Mouse (Mus musculus) megakaryocyte, embryonic 14.5 days (primary cell): ENCODE data around the gene Kdelc2.

Experiments used
- FLI1 ChIP-seq: IDR thresholded peaks from 2 replicates; pipeline ENCODE4 v1.6.1; 2012; ENCODE audit warnings: low read length, inconsistent platforms, mixed read lengths
- GATA1 ChIP-seq: IDR thresholded peaks from 3 replicates; pipeline ENCODE4 v1.6.1; 2012; ENCODE audit warnings: mixed read lengths, low read length, inconsistent platforms, borderline replicate concordance

DNA sequence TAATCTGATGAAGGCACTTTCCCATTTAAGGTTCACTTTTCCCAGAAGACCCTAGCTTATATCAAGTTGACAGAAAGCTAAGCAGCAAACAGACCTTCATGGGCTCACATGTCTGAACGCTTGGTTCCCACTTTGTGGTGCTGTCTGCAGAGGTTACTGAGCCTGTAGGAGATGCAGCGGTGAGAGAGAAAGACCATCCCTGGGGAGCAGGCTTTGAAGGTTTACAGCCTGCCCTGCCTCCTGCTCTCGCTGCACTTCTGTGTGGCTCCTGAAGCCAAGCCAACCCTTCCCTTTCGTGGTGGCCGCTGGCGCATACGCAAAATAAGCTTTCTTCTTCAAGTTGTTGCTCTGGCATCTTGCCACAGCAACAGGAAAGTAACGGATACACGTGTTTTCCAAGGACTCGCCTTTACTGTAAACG is 18.5 kb downstream of the Kdelc2 start, which contains the start of gene 4930550C14Rik:
- TF ChIP-seq GATA1 (no peak), FLI1 (no peak)
